Mouse (Mus musculus) liver, adult 2 months (tissue): Measurements from ENCODE around the gene Tm4sf5.

Source experiments
- CTCF ChIP-seq: fragments of 200-500 bp; IDR thresholded peaks from 2 replicates; pipeline ENCODE4 v1.5.1; 2011; ENCODE audit warnings: low read depth, low read length, control low read depth
- POLR2A ChIP-seq: fragments of 200-500 bp; IDR thresholded peaks from 2 replicates; pipeline ENCODE4 v1.6.1; 2011; ENCODE audit warnings: low read length, control low read depth; ENCODE audit not compliant: insufficient read depth; ENCODE audit errors: extremely low read depth

- no peak for TF ChIP-seq POLR2A
- no peak for TF ChIP-seq CTCF
These were observed 15.9 kb upstream of the Tm4sf5 start for GRCm38 (mm10) chr11:70489138-70489537.
